Mouse (Mus musculus) gastrocnemius, postnatal 14 days (tissue): ENCODE data around the gene Oxt. TPM values are rescaled to one million over a fixed set of nuclear protein-coding genes. Genes with fewer than 3 reads are reported as not detected.

Experiments used
- microRNA-seq, 2 experiments: library from miRNA; unstranded; fragments of <30 nt; microRNA quantifications; one replicate each; pipeline ENCODE4 v1.2.0; 2021
- total RNA-seq, 2 experiments: library from RNA; stranded (reverse); gene quantifications; 2 replicates each; pipeline ENCODE4 v1.2.3; 2021

The Oxt gene
- total RNA-seq, 2 experiments from 2014 or later, result not detected

Small RNA genes within 50 kb of the gene (microRNA-seq; reads per million reads assigned to microRNA genes)
- 0 reads per million in 2 experiments for gene Gm23876

Other genes with a start within 250 kb of the Oxt start
- 10 to 100 TPM in 1 of 2 experiments, 1 to 10 TPM in 1; 7.6 to 10.2 TPM for gene Cpxm1, start 178.6 kb upstream of the Oxt start, total RNA-seq
- gene Gm28372, start 170.9 kb upstream of the Oxt start, total RNA-seq, result not detected
- gene 1700020A23Rik, start 170.9 kb upstream of the Oxt start, total RNA-seq, result not detected
- gene Tmem239, start 169.7 kb upstream of the Oxt start, total RNA-seq, result not detected
- gene Vps16, start 151.8 kb upstream of the Oxt start, total RNA-seq, result 10 to 100 TPM; 17.2 to 17.3 TPM
- gene Pced1a, start 151.5 kb upstream of the Oxt start, total RNA-seq, result 1 to 10 TPM; 3.2 to 4.5 TPM
- gene Ptpra, start 125.9 kb upstream of the Oxt start, total RNA-seq, result 10 to 100 TPM; 28.6 to 33.0 TPM
- gene Mrps26, start 12.4 kb upstream of the Oxt start, total RNA-seq, result 10 to 100 TPM; 41.6 to 47.5 TPM
- not detected for gene Avp, start 6.4 kb downstream of the Oxt start, total RNA-seq
- 1 to 10 TPM; 5.4 to 6.1 TPM for gene Fastkd5, start 53.9 kb downstream of the Oxt start, total RNA-seq
- 1 to 10 TPM; 3.8 to 5.2 TPM for gene Ubox5, start 53.9 kb downstream of the Oxt start, total RNA-seq
- 1 to 10 TPM; 1.7 to 2.5 TPM for gene Lzts3, start 66.6 kb downstream of the Oxt start, total RNA-seq
- 10 to 100 TPM; 70.0 to 74.8 TPM for gene Ddrgk1, start 88.5 kb downstream of the Oxt start, total RNA-seq
- gene Itpa, start 91.4 kb downstream of the Oxt start, total RNA-seq, result 10 to 100 TPM; 10.7 to 12.5 TPM
- under 1 TPM; 0.11 to 0.12 TPM for gene Slc4a11, start 121.3 kb downstream of the Oxt start, total RNA-seq